Mouse (Mus musculus) cerebellum, adult (tissue): ENCODE measurements around the gene Speg.
A peak's percentile ranks its signal among the peaks of the same experiment; 100 is the strongest.

ENCODE experiments used
- ATAC-seq: cut with Nextera tagmentation; 2 replicates; pipeline ENCODE4 v1.9.2; 2017; ENCODE audit warnings: mild to moderate bottlenecking, moderate library complexity, mixed read lengths; ENCODE audit not compliant: insufficient number of reproducible peaks, low FRiP score, low TSS enrichment

Gene Speg

DNA sequence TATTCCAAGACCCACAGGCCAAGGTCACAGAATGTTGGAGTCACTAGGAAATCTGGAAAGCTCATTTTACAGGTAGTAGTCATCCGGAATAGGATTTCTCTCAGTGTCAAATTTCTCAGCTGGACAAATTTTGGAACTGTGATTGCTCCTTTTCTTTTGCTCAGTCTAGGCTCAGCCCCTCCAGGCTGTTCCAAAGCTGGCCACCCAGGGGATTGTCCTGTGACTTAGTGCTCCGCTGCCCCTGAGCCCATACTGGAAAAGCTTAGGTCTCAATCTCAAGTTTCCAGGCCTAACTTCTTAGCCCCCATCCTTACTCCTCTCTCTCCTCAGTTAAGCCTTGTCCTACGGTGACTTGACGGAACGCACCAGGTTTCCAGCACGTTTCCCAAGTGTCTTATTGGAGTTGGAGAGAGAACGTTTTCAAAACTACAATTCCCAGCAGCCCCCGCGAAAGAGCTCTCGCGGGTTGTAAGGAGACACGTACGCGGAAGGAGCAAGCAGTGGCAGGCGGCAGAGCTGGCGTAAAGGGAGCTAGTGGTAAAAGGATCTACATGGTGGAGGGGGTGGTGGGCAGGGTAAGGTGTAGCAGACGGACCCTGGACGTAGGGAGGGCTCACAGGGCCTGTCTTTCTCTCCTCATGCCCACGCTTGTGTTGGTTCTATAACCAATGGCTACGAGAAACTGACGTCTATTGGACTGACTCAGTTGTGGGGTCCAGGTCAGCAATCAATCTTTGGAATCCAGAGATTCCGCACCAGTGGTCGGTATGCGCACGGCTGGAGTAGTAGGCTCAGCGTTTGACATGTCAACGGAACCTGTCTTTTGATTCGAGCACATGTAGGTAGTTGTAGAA, 60.6 kb downstream of the Speg start, which contains the start of gene Gmppa:
TSS of gene Gmppa (plus strand) at position 456 of the 854 bp plus-strand sequence.
- peak; percentile 73 for ATAC-seq

- no peak for ATAC-seq
Observed at GRCm38 (mm10) chr1:75438782-75439181, 63.7 kb downstream of the Speg start.

GRCm38 (mm10) chr1:75440661-75441060, 65.6 kb downstream of the Speg start:
- ATAC-seq = 0 out of 2 replicates have a peak, but pooled peaks have one; percentile 1

GRCm38 (mm10) chr1:75441471-75441996, 66.4 kb downstream of the Speg start:
- no peak for ATAC-seq

GRCm38 (mm10) chr1:75442171-75442570, 67.1 kb downstream of the Speg start:
- no peak for ATAC-seq

- ATAC-seq = peak; percentile 57
Observed at GRCm38 (mm10) chr1:75442811-75443210, 67.7 kb downstream of the Speg start.

GRCm38 (mm10) chr1:75443247-75444024, 68.3 kb downstream of the Speg start:
- 0 out of 2 replicates have a peak, but pooled peaks have one; percentile 8 for ATAC-seq

DNA sequence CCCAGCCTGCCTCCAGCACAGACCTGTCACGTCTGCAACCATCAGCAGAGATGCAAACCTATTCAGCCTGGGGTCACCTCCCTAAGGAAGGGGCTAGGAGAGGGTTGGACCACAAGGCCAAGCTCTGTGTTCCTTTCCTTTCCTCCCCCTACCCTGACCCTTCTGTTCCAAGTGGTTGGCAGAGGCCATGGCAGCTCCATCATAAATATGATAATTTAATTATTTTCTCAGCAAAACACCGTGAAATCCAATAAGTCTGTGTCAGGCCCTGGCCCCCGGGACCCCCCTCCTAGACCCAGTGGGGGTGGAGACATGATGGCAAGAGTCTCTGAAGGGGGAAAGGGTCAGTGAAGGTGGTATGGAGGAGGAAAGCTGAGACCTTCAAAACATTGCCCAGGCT, 69.1 kb downstream of the Speg start:
- no peak for ATAC-seq

DNA sequence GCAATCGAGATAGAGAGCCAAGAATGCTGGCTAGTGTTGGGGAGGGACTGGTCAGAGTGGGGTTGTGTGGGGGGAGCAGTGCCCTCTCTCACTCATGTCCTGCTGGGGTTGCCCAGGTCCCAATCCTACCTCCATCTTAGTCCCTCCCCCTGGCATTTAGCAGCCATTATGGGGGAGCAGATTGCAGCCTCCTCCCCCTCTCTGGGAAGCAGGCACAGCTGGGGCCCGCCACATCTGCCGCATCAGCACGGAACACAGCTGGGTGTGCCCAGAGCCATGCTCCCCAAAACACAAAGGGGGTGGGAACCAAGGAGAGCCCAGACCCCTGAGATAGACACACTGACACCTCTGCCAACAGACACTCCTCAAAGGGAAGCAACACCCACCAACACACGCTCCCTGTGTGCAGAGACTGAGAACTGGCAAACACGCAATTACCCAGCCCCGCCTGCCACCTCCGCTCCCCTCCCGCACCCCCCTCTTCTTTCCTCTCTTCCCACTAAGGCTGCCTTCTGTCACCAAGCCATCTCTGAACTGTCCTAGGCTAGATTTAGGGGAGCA, 70.1 kb downstream of the Speg start:
- no peak for ATAC-seq

GRCm38 (mm10) chr1:75445751-75446611, 70.9 kb downstream of the Speg start:
- ATAC-seq = peak; percentile 22; the same call in 1 of the 2 replicates

DNA sequence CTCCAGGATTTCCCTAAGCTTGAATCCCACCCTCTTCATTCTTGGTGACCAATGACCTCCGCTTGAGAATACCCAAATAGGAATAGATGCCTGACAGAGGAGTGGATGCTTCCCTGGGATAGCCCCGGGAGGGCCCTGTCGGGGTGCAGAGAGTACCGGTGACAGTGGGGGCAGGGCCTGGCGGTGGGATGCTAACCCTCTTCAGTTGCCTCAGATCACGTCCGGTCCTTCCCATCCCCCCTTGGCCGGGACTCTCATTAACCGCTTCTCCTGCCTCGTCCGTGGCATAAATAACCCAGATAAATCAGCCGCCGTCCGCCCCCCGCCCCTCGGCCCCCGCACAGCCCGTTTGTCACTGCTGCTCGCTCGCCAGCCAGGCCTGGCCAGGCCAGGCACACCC, 71.6 kb downstream of the Speg start:
- ATAC-seq = no peak

DNA sequence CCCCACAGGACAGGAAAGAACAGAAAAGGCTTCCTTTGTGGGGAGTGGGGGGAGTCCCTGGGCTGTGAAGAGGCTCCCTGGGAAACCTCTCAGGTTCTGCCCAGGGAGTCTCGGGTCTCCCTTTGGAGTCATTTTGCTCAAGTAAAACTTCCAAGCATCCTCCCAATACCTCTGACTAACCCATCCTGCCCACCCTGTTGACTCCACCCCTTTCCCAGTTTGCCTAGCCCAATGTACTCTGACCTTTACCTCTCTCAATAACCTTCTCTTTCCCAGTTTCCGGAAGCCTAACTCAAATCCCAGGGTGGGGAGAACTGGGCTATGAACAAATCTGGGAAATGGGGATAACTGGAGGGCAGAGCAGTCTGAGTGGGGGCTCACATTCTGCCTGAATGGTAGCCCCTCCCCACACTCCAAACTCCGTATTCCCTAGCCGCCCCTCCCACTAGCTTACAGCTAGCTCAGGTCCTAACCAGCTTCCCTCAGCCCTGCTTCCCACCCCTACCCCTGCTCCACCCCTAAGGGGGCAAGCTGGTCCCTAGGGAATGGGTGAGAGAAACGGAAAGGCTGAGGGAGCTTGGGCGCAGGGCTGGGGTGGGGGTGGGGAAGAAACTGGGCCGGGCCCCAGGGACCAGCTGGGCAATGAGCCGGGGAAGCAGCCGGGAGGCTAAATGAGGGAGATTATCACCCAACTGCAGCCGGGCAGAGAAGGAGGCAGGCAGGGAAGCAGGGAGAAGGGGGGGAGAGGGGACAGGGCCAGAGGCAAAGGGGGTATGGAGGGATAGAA, 72.4 kb downstream of the Speg start:
- no peak for ATAC-seq

DNA sequence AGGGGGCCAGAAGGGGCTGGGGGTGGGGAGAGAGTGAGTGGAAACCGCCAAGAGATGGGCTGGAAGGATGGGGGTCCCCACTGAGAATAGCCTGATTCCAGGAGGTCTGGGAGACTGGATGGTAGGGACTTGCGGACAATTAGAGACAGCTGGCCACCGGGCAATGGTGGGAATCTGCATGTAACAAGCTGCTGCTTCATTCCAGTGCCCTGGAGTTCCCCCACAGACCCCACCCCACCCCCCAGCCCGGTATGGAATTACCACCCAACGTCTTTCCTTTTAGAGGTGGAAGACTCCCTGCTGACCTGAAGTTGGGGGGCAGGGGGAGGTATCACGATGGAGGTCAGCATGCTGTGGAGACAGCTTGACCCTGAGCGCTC, 72.9 kb downstream of the Speg start:
- no peak for ATAC-seq

DNA sequence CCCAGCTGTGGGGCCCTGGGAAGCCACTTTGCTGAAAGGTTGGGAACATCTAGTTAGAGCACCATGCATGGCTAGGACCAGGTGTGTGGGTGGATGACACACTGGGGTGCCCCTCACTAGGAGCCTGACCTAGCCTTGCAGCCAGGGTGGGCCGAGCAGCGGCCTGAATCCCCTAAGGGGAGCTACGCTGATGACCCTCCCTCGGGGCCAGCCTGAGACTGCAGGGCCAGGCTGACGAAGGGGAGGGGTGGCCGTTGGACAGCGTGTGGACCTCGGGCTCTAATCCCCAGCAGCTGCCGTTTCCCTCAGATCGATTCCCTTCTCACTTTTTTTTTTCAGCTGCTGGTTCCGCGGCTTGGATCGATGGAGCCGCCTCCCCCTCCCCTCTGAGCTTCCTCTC, 73.8 kb downstream of the Speg start:
- ATAC-seq = no peak

GRCm38 (mm10) chr1:75449377-75450135, 74.5 kb downstream of the Speg start:
- no peak for ATAC-seq

DNA sequence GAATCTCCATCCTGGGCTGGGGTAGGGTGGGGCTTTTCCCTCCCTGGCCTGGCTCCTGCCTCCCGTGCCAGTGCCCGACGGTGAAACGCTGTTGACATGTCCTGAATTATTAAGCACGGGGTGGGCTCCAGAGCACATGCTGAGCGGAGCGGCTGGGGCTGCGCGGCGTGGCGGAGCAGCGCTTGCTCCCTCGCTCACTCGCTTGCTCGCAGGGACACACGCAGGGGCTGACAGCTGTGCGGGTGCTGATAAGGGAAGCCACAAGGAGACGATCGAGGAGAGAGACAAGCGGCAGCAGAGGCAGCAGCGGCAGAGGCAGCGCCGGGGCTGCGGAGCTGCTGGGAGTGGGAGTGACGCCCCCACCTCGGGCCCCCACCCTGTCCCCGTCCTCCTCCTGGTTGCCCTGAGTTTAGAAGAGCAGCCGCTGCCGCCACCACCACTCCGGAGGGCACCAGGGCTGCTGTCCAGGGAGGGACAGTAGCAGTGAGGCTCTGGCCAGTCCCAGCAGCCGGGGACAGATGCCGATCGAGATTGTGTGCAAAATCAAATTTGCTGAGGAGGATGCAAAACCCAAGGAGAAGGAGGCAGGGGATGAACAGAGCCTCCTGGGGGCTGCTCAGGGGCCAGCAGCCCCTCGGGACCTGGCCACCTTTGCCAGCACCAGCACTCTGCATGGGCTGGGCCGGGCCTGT, 75.4 kb downstream of the Speg start, which contains the start of gene Asic4:
TSS of gene Asic4 (plus strand) at position 123 of the 692 bp plus-strand sequence.
- no peak for ATAC-seq

GRCm38 (mm10) chr1:75451900-75452299, 76.8 kb downstream of the Speg start:
- no peak for ATAC-seq

GRCm38 (mm10) chr1:75455433-75455832, 80.3 kb downstream of the Speg start:
- no peak for ATAC-seq
